Mouse (Mus musculus): ENCODE measurements around the gene Map3k3. TPM values are rescaled to one million over a fixed set of nuclear protein-coding genes. Genes with fewer than 3 reads are reported as not detected.
"Not testable (repeated sequence)": the region's sequence is repeated elsewhere in the genome, so short reads cannot be mapped to it uniquely, and the experiment has no call there.

Gene Map3k3
- total and polyA plus RNA-seq, 2 experiments = 9.7 to 12.3 TPM

- TF ChIP-seq POLR2A (IDR thresholded peaks at IDR 0.05; ENCODE audit: extremely low read depth, insufficient read depth, low read length) (no peak), CTCF (IDR thresholded peaks at IDR 0.05; ENCODE audit: low read depth, low read length) (no peak)
- Histone ChIP-seq H3K4me3 (ENCODE audit: insufficient read depth, low read depth, low read length) (peak overlapping the region; percentile 67), H3K27ac (replicated peaks; ENCODE audit: insufficient read depth, low read depth, low read length) (no peak overlapping the region), H3K27me3 (ENCODE audit: control insufficient read depth, insufficient read depth, low read length) (no peaks in the 10 kb centered on the region), H3K36me3 (ENCODE audit: control insufficient read depth, insufficient read depth, low read length) (peaks cover 3% of the 10 kb centered on the region; the same call in 1 of the 2 replicates), H3K79me2 (ENCODE audit: control insufficient read depth, insufficient read depth, low read length) (peaks cover 3% of the 10 kb centered on the region), H3K9ac (ENCODE audit: low read depth, low read length) (no peak overlapping the region), H3K4me1 (ENCODE audit: control insufficient read depth, insufficient read depth, low read length) (peaks cover 9% of the 10 kb centered on the region)
- no peak for DNase-seq (ENCODE audit: extremely low read depth, low read depth, low spot score)
- WGBS = 45% methylated on average over 18 of the region's 18 CpGs
These were observed 19.1 kb upstream of the Map3k3 start for GRCm38 (mm10) chr11:106065073-106065922.

- DNase-seq (ENCODE audit: extremely low read depth, low read depth, low spot score) = peak; percentile 90
- Histone ChIP-seq H3K27me3 (ENCODE audit: control insufficient read depth, insufficient read depth, low read length) (no peaks in the 10 kb centered on the region), H3K79me2 (ENCODE audit: control insufficient read depth, insufficient read depth, low read length) (peaks cover 3% of the 10 kb centered on the region), H3K4me1 (ENCODE audit: control insufficient read depth, insufficient read depth, low read length) (peaks cover 9% of the 10 kb centered on the region), H3K4me3 (ENCODE audit: insufficient read depth, low read depth, low read length) (peak within 1 kb of the TSS; percentile 67), H3K9ac (ENCODE audit: low read depth, low read length) (peak within 1 kb of the TSS; percentile 88), H3K36me3 (ENCODE audit: control insufficient read depth, insufficient read depth, low read length) (peaks cover 6% of the 10 kb centered on the region; the same call in 1 of the 2 replicates), H3K27ac (replicated peaks; ENCODE audit: insufficient read depth, low read depth, low read length) (peak within 1 kb of the TSS; percentile 45)
- WGBS = under 1% methylated on average over 49 of the region's 49 CpGs
- peak; percentile 59; the same call in 1 of the 2 replicates for TF ChIP-seq POLR2A (IDR thresholded peaks at IDR 0.05; ENCODE audit: extremely low read depth, insufficient read depth, low read length)
- peak; percentile 52 for TF ChIP-seq CTCF (IDR thresholded peaks at IDR 0.05; ENCODE audit: low read depth, low read length)
These were observed 18.4 kb upstream of the Map3k3 start, which contains the start of gene Taco1 for GRCm38 (mm10) chr11:106065923-106066571. Taco1 (plus strand) TSS chr11:106066061.

GRCm38 (mm10) chr11:106066616-106067015, 17.8 kb upstream of the Map3k3 start:
- Histone ChIP-seq H3K4me3 (ENCODE audit: insufficient read depth, low read depth, low read length) (peak overlapping the region; percentile 67), H3K9ac (ENCODE audit: low read depth, low read length) (peak overlapping the region; percentile 88), H3K36me3 (ENCODE audit: control insufficient read depth, insufficient read depth, low read length) (peaks cover 10% of the 10 kb centered on the region), H3K27ac (replicated peaks; ENCODE audit: insufficient read depth, low read depth, low read length) (peak overlapping the region; percentile 45)
- not testable (repeated sequence) for H3K79me2 ChIP-seq (ENCODE audit: control insufficient read depth, insufficient read depth, low read length); DNase-seq (ENCODE audit: extremely low read depth, low read depth, low spot score); H3K4me1 ChIP-seq (ENCODE audit: control insufficient read depth, insufficient read depth, low read length); H3K27me3 ChIP-seq (ENCODE audit: control insufficient read depth, insufficient read depth, low read length)
- WGBS = 5% methylated on average over 23 of the region's 23 CpGs

- H3K79me2 ChIP-seq (ENCODE audit: control insufficient read depth, insufficient read depth, low read length) = no peaks in the 10 kb centered on the region
- no peaks in the 10 kb centered on the region for H3K4me1 ChIP-seq (ENCODE audit: control insufficient read depth, insufficient read depth, low read length)
- H3K27ac ChIP-seq (replicated peaks; ENCODE audit: insufficient read depth, low read depth, low read length) = no peak overlapping the region
- peaks cover 34% of the 10 kb centered on the region for H3K36me3 ChIP-seq (ENCODE audit: control insufficient read depth, insufficient read depth, low read length)
- H3K4me3 ChIP-seq (ENCODE audit: insufficient read depth, low read depth, low read length) = no peak overlapping the region
- WGBS = 80% methylated on average over 3 of the region's 3 CpGs
- TF ChIP-seq POLR2A (IDR thresholded peaks at IDR 0.05; ENCODE audit: extremely low read depth, insufficient read depth, low read length) = no peak
- H3K9ac ChIP-seq (ENCODE audit: low read depth, low read length) = no peak overlapping the region
- H3K27me3 ChIP-seq (ENCODE audit: control insufficient read depth, insufficient read depth, low read length) = no peaks in the 10 kb centered on the region
- DNase-seq (ENCODE audit: extremely low read depth, low read depth, low spot score) = no peak
These were observed 10.6 kb upstream of the Map3k3 start for GRCm38 (mm10) chr11:106073774-106074173.

GRCm38 (mm10) chr11:106076321-106076720, 8.1 kb upstream of the Map3k3 start:
- Histone ChIP-seq H3K4me1 (ENCODE audit: control insufficient read depth, insufficient read depth, low read length) (no peaks in the 10 kb centered on the region), H3K27me3 (ENCODE audit: control insufficient read depth, insufficient read depth, low read length) (no peaks in the 10 kb centered on the region), H3K4me3 (ENCODE audit: insufficient read depth, low read depth, low read length) (no peak overlapping the region), H3K36me3 (ENCODE audit: control insufficient read depth, insufficient read depth, low read length) (peaks cover 26% of the 10 kb centered on the region), H3K79me2 (ENCODE audit: control insufficient read depth, insufficient read depth, low read length) (no peaks in the 10 kb centered on the region), H3K9ac (ENCODE audit: low read depth, low read length) (no peak overlapping the region), H3K27ac (replicated peaks; ENCODE audit: insufficient read depth, low read depth, low read length) (no peak overlapping the region)
- 4% methylated on average over 4 of the region's 4 CpGs for WGBS
- peak; percentile 57 for DNase-seq (ENCODE audit: extremely low read depth, low read depth, low spot score)
- TF ChIP-seq POLR2A (IDR thresholded peaks at IDR 0.05; ENCODE audit: extremely low read depth, insufficient read depth, low read length) (no peak), CTCF (IDR thresholded peaks at IDR 0.05; ENCODE audit: low read depth, low read length) (peak; percentile 95)
